9 mouse cellular contexts compared by ENCODE assay signal in the genomic region with DNA sequence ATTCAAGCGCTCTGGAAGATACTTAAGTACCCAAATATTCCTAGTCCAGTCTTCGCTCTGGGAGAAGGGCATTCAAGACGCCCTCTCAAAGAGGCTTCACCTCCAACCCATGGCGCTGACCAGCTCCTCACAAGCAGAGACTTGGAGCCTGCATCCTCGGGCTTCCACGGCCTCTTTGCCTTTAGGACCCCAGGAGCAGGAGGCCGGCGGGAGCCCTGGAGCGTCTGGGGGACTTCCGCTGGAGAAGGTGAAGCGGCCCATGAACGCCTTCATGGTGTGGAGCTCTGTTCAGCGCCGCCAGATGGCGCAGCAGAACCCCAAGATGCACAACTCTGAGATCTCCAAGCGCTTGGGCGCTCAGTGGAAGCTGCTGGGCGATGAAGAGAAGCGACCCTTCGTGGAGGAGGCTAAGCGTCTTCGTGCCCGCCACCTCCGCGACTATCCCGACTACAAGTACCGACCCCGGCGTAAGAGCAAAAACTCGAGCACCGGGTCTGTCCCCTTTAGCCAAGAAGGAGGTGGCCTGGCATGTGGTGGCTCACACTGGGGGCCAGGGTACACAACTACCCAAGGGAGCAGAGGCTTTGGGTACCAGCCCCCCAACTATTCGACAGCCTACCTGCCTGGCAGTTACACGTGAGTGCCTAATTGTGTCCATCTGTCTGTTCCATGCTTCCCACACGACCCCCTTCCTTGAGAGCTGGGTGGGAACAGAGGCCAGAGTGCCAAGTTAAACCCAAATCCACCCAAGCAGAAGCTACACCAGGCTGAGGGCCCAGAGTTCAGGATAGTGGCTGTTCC. TPM values are rescaled to one million over a fixed set of nuclear protein-coding genes. Genes with fewer than 3 reads are reported as not detected.
DNase-seq lines count a peak whose midpoint lies in the region; ATAC-seq and TF ChIP-seq lines count a peak whose summit lies in the region.
"Had no signal": no experiment of that assay in that cellular context is flagged by ENCODE, and none has a peak within 500 bp of the region (broad histone marks: within the 10 kb centered on the region; RNA-seq: fewer than 3 reads in every experiment).

A gene (plus strand): TSS at position 51 of the 801 bp plus-strand sequence.

- H3K27me3 ChIP-seq in E14TG2a.4 (ENCODE audit: insufficient read depth, low read length): no peaks in the 10 kb centered on the region
- H3K27me3 ChIP-seq in embryonic facial prominence, embryonic 14.5 days (replicated peaks; ENCODE audit: control insufficient read depth, insufficient read depth, low read length): no peaks in the 10 kb centered on the region
- H3K27me3 ChIP-seq in heart, embryonic 13.5 days (replicated peaks): no peaks in the 10 kb centered on the region
- H3K27me3 ChIP-seq in neural tube, embryonic 15.5 days (replicated peaks): no peaks in the 10 kb centered on the region

- peaks cover 87% of the 10 kb centered on the region for H3K36me3 ChIP-seq in E14TG2a.4 (ENCODE audit: insufficient read depth, low read length)
- H3K36me3 ChIP-seq in embryonic facial prominence, embryonic 14.5 days (ENCODE audit: control insufficient read depth, insufficient read depth, low read length): peaks cover 74% of the 10 kb centered on the region
- H3K36me3 ChIP-seq in heart, embryonic 13.5 days: peaks cover 85% of the 10 kb centered on the region
- peaks cover 73% of the 10 kb centered on the region for H3K36me3 ChIP-seq in neural tube, embryonic 15.5 days

- no peaks in the 10 kb centered on the region for H3K9me3 ChIP-seq in E14TG2a.4 (ENCODE audit: low read length)
- no peaks in the 10 kb centered on the region for H3K9me3 ChIP-seq in embryonic facial prominence, embryonic 14.5 days (ENCODE audit: control insufficient read depth, low read length)
- no peaks in the 10 kb centered on the region for H3K9me3 ChIP-seq in heart, embryonic 13.5 days
- no peaks in the 10 kb centered on the region for H3K9me3 ChIP-seq in neural tube, embryonic 15.5 days (replicated peaks)

- peak within 1 kb of the TSS; percentile 49; the same call in 1 of the 2 replicates for H3K27ac ChIP-seq in embryonic facial prominence, embryonic 14.5 days (replicated peaks; ENCODE audit: low read depth, low read length)
- H3K27ac ChIP-seq in heart, embryonic 13.5 days (replicated peaks): peak within 1 kb of the TSS; percentile 24; the same call in 1 of the 2 replicates
- peak within 1 kb of the TSS; percentile 48; the same call in 1 of the 2 replicates for H3K27ac ChIP-seq in neural tube, embryonic 15.5 days (replicated peaks)

- peak; percentile 74; the same call in 1 of the 2 replicates for ATAC-seq in embryonic facial prominence, embryonic 14.5 days (ENCODE audit: low read depth)
- 0 out of 2 replicates have a peak, but pooled peaks have one; percentile 6 for ATAC-seq in heart, embryonic 13.5 days (ENCODE audit: extremely low read depth, insufficient number of reproducible peaks, low FRiP score, low TSS enrichment)
- peak; percentile 63 for ATAC-seq in neural tube, embryonic 15.5 days (ENCODE audit: low FRiP score)

- peak within 1 kb of the TSS; percentile 84 for H3K4me3 ChIP-seq in E14TG2a.4 (replicated peaks; ENCODE audit: low read length)
- H3K4me3 ChIP-seq in embryonic facial prominence, embryonic 14.5 days (ENCODE audit: low read depth, low read length): no peak within 1 kb of the TSS
- H3K4me3 ChIP-seq in heart, embryonic 13.5 days: 0 out of 2 replicates have a peak within 1 kb of the TSS, but pooled peaks have one; percentile 8
- 0 out of 2 replicates have a peak within 1 kb of the TSS, but pooled peaks have one; percentile 2 for H3K4me3 ChIP-seq in neural tube, embryonic 15.5 days (replicated peaks)

- 22% methylated on average over 29 of the region's 34 CpGs for WGBS in embryonic facial prominence, embryonic 14.5 days
- WGBS in heart, embryonic 13.5 days: 20% methylated on average over 34 of the region's 34 CpGs
- 22% methylated on average over 34 of the region's 34 CpGs for WGBS in neural tube, embryonic 15.5 days

- peak; percentile 60 for TF ChIP-seq CTCF in E14TG2a.4 (conservative IDR thresholded peaks at IDR 0.05; ENCODE audit: low read length)

- peak within 1 kb of the TSS; percentile 36 for H3K4me2 ChIP-seq in embryonic facial prominence, embryonic 14.5 days (ENCODE audit: low read depth, low read length)
- H3K4me2 ChIP-seq in heart, embryonic 13.5 days: peak within 1 kb of the TSS; percentile 45
- peak within 1 kb of the TSS; percentile 15; the same call in 1 of the 2 replicates for H3K4me2 ChIP-seq in neural tube, embryonic 15.5 days

- peaks cover 94% of the 10 kb centered on the region for H3K4me1 ChIP-seq in E14TG2a.4 (replicated peaks; ENCODE audit: low read depth, low read length)
- no peaks in the 10 kb centered on the region for H3K4me1 ChIP-seq in embryonic facial prominence, embryonic 14.5 days (ENCODE audit: control insufficient read depth, insufficient read depth, low read length)
- peaks cover 27% of the 10 kb centered on the region for H3K4me1 ChIP-seq in heart, embryonic 13.5 days
- H3K4me1 ChIP-seq in neural tube, embryonic 15.5 days: peaks cover 21% of the 10 kb centered on the region

- DNase-seq in adrenal gland, postnatal 36 days: peak; percentile 77
- peak; percentile 85 for DNase-seq in embryonic facial prominence, embryonic 14.5 days (ENCODE audit: low spot score)
- peak; percentile 83 for DNase-seq in kidney, postnatal 14 days
- DNase-seq in lung, adult 18-20 months: peak; percentile 49 to 60
- peak; percentile 64 to 75 for DNase-seq in urinary bladder, postnatal 4 days (ENCODE audit: low spot score in 2 of 2)

- peak within 1 kb of the TSS; percentile 19; the same call in 1 of the 2 replicates for H3K9ac ChIP-seq in embryonic facial prominence, embryonic 14.5 days (ENCODE audit: low read depth, low read length)
- peak within 1 kb of the TSS; percentile 70 for H3K9ac ChIP-seq in heart, embryonic 13.5 days
- H3K9ac ChIP-seq in neural tube, embryonic 15.5 days (replicated peaks): no peak within 1 kb of the TSS; the same call in 1 of the 2 replicates

RNA-seq across cellular contexts. Expression of the gene that starts here (rescaled TPM):
- total RNA-seq in adrenal gland, postnatal 36 days (2021): not detected
- 1.7 and 2.9 TPM in 2 replicates for polyA plus RNA-seq in embryonic facial prominence, embryonic 14.5 days (2014; fragmentation: Nextera tagmentation; extraction: Ambion mirVana)
- not detected in 2 replicates for polyA plus RNA-seq in heart, embryonic 13.5 days (2015; fragmentation: Nextera tagmentation; extraction: Ambion mirVana)
- polyA plus RNA-seq in neural tube, embryonic 15.5 days (2015; fragmentation: Nextera tagmentation; extraction: Ambion mirVana): not detected in 2 replicates
- polyA plus RNA-seq: frontal cortex, adult 2 months had no signal

Comparison
In these comparisons a context has a peak if more than half of its experiments do, and no peak if none do; other contexts are left out.
1. Peak in DNase-seq in adrenal gland, postnatal 36 days; RNA of the gene not detected or under 1 TPM.
2. Peak in ATAC-seq, H3K4me3 ChIP-seq, H3K27ac ChIP-seq, H3K9ac ChIP-seq and H3K4me2 ChIP-seq in heart, embryonic 13.5 days; RNA of the gene not detected or under 1 TPM.
3. Peak in ATAC-seq, H3K4me3 ChIP-seq, H3K27ac ChIP-seq and H3K4me2 ChIP-seq in neural tube, embryonic 15.5 days; RNA of the gene not detected or under 1 TPM.
4. ATAC-seq: peak in every context shown above with its lines; median percentile 74 in embryonic facial prominence, embryonic 14.5 days; 63 in neural tube, embryonic 15.5 days; 6 in heart, embryonic 13.5 days.